Mouse (Mus musculus) cortical plate, adult 2 months (tissue): ENCODE results near the gene Myof.
A peak's percentile ranks its signal among the peaks of the same experiment; 100 is the strongest.

Experiments
- CTCF ChIP-seq: fragments of 200-500 bp; IDR thresholded peaks from 2 replicates; pipeline ENCODE4 v1.5.1; 2011; ENCODE audit warnings: mild to moderate bottlenecking, control low read depth, low read length; ENCODE audit not compliant: insufficient read depth; ENCODE audit errors: extremely low read depth
- POLR2A ChIP-seq: fragments of 200-500 bp; IDR thresholded peaks from 2 replicates; pipeline ENCODE4 v1.6.1; 2011; ENCODE audit warnings: mild to moderate bottlenecking, low read length, control low read depth; ENCODE audit not compliant: insufficient read depth; ENCODE audit errors: extremely low read depth

DNA sequence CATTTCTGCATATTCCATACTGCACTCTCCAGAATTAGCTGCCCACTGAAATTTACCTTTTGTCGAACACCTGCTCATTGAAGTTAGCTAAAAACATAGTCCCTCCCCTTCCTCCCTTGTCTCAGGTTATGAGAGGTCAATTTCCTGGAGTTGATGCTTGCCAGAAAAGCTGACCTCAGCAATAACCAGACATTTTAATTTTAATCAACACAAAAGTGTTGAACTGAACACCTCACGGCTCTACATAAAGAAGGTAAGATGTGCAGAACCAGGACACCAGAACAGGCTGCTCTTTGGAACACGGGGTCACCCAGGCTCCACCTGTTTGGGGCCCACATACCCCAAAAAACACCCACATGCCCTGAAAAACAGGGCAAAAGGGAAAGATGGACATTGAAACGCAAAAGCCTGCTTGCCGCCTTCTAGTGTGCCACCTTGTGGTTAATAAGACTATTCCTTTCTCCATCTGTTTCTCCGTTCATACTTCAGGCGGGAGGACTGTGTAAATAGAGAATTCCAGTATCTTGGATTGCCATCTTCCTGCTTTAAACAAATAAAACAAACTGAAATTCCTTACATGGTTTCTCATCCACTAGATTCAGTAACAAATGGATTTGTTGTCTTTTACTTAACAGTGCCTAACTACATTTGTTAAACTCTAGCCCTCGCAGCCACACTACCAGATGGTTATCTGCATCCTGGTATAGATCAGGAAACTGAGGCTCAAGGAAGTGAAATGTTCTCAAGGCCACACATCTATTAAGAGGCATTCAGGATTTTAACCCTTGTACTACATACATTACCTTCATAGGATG lies 10.1 kb upstream of the Myof start:
- TF ChIP-seq CTCF (peak; percentile 59), POLR2A (no peak)
